Mouse (Mus musculus) forelimb bud, embryonic 11.5 days (tissue): ENCODE results near the gene Map4k5.

ENCODE experiments used
- DNase-seq: peaks from one replicate; pipeline ENCODE4 v3.0.0-alpha.2; 2012; ENCODE audit warnings: low read depth, low spot score

The Map4k5 gene

GRCm38 (mm10) chr12:69788380-69788779 lies 104.6 kb downstream of the Map4k5 start:
- DNase-seq, result no peak

GRCm38 (mm10) chr12:69785471-69785870 lies 107.5 kb downstream of the Map4k5 start:
- DNase-seq, result no peak

GRCm38 (mm10) chr12:69783247-69784025 lies 109.6 kb downstream of the Map4k5 start:
- no peak for DNase-seq

GRCm38 (mm10) chr12:69781935-69782650 lies 110.9 kb downstream of the Map4k5 start:
- no peak for DNase-seq

GRCm38 (mm10) chr12:69781480-69781879 lies 111.5 kb downstream of the Map4k5 start:
- no peak for DNase-seq

- no peak for DNase-seq
Measured at GRCm38 (mm10) chr12:69777957-69778356, 115.0 kb downstream of the Map4k5 start.

GRCm38 (mm10) chr12:69777341-69777730 lies 115.7 kb downstream of the Map4k5 start:
- no peak for DNase-seq

- DNase-seq, result no peak
Measured at GRCm38 (mm10) chr12:69776607-69777340, 116.2 kb downstream of the Map4k5 start.

- no peak for DNase-seq
Measured at GRCm38 (mm10) chr12:69768841-69769240, 124.2 kb downstream of the Map4k5 start.

- DNase-seq, result no peak
Measured at GRCm38 (mm10) chr12:69767476-69768258, 125.3 kb downstream of the Map4k5 start.

GRCm38 (mm10) chr12:69766185-69766904 lies 126.7 kb downstream of the Map4k5 start:
- no peak for DNase-seq

GRCm38 (mm10) chr12:69765543-69765942 lies 127.5 kb downstream of the Map4k5 start:
- DNase-seq, result no peak

GRCm38 (mm10) chr12:69761603-69762002 lies 131.4 kb downstream of the Map4k5 start:
- no peak for DNase-seq

GRCm38 (mm10) chr12:69760743-69761406 lies 132.1 kb downstream of the Map4k5 start:
- DNase-seq, result no peak

GRCm38 (mm10) chr12:69760014-69760413 lies 133.0 kb downstream of the Map4k5 start:
- no peak for DNase-seq

GRCm38 (mm10) chr12:69759267-69759885 lies 133.6 kb downstream of the Map4k5 start:
- DNase-seq, result no peak

- DNase-seq, result peak; percentile 28
Measured at GRCm38 (mm10) chr12:69758221-69759185, 134.5 kb downstream of the Map4k5 start.

- DNase-seq, result peak; percentile 43
Measured at GRCm38 (mm10) chr12:69757418-69758141, 135.4 kb downstream of the Map4k5 start.
